Mouse (Mus musculus) midbrain, embryonic 16.5 days (tissue): Measurements from ENCODE around the gene Gm44805. TPM values are rescaled to one million over a fixed set of nuclear protein-coding genes. Genes with fewer than 3 reads are reported as not detected.

Source experiments
- ATAC-seq: fragments of 200-750 bp; cut with Nextera tagmentation; 2 replicates; pipeline ENCODE4 v1.8.0; 2017; ENCODE audit warnings: moderate TSS enrichment
- H3K27ac ChIP-seq: fragments of 300-500 bp; sonication (generic); 2 replicates; pipeline ENCODE4 v1.5.1; 2014; ENCODE audit warnings: mild to moderate bottlenecking, low read length, mixed read lengths
- H3K27me3 ChIP-seq: fragments of 300-500 bp; sonication (generic); 2 replicates; pipeline ENCODE4 v1.6.1; 2014; ENCODE audit warnings: low read depth, low read length, mixed read lengths; ENCODE audit not compliant: control insufficient read depth, insufficient read depth
- H3K36me3 ChIP-seq: fragments of 300-500 bp; sonication (generic); 2 replicates; pipeline ENCODE4 v1.6.1; 2014; ENCODE audit warnings: mild to moderate bottlenecking, low read length, moderate library complexity, mixed read lengths; ENCODE audit not compliant: control insufficient read depth, insufficient read depth
- H3K4me1 ChIP-seq: fragments of 300-500 bp; sonication (generic); 2 replicates; pipeline ENCODE4 v1.6.1; 2014; ENCODE audit warnings: mild to moderate bottlenecking, low read length, mixed read lengths; ENCODE audit not compliant: control insufficient read depth, insufficient read depth
- H3K4me2 ChIP-seq: fragments of 300-500 bp; sonication (generic); 2 replicates; pipeline ENCODE4 v1.6.1; 2014; ENCODE audit warnings: mild to moderate bottlenecking, low read length, mixed read lengths
- H3K4me3 ChIP-seq: fragments of 300-500 bp; sonication (generic); 2 replicates; pipeline ENCODE4 v1.5.1; 2014; ENCODE audit warnings: low read depth, mild to moderate bottlenecking, low read length, moderate library complexity, mixed read lengths
- H3K9ac ChIP-seq: fragments of 300-500 bp; sonication (generic); 2 replicates; pipeline ENCODE4 v1.6.1; 2014; ENCODE audit warnings: low read depth, low read length, mixed read lengths
- H3K9me3 ChIP-seq: fragments of 300-500 bp; sonication (generic); replicated peaks from 2 replicates; pipeline ENCODE4 v1.6.1; 2014; ENCODE audit warnings: mild to moderate bottlenecking, low read length, mixed read lengths; ENCODE audit not compliant: control insufficient read depth, poor library complexity, severe bottlenecking
- WGBS: fragments of 180-500 bp; shearing (Covaris S2); extraction: QIAGEN DNeasy Blood & Tissue Kit; methylation state at CpG from one replicate; pipeline ENCODE4 v1.1.7; 2014; 5-methylcytosine and 5-hydroxymethylcytosine counted together
- polyA plus RNA-seq: library from polyadenylated mRNA; unstranded; fragments of >200 nt; fragmentation: Nextera tagmentation; extraction: Ambion mirVana; gene quantifications from 2 replicates; pipeline ENCODE4 v1.2.1, GENCODE M21; 2015

Gene Gm44805
- polyA plus RNA-seq, 1 experiment from 2014 or later: not detected

- ATAC-seq: no peak
- no peak overlapping the region for H3K4me3 ChIP-seq
Observed at GRCm38 (mm10) chr7:19675824-19676223, 5.4 kb downstream of the Gm44805 start.

GRCm38 (mm10) chr7:19673083-19673699 is 8.0 kb downstream of the Gm44805 start:
- Histone ChIP-seq H3K9ac (no peak overlapping the region), H3K27me3 (no peaks in the 10 kb centered on the region), H3K36me3 (no peaks in the 10 kb centered on the region), H3K4me2 (no peak overlapping the region), H3K9me3 (no peaks in the 10 kb centered on the region), H3K4me3 (no peak overlapping the region), H3K27ac (no peak overlapping the region), H3K4me1 (peaks cover 3% of the 10 kb centered on the region; the same call in 1 of the 2 replicates)
- ATAC-seq: no peak
- WGBS: 68% methylated on average over 14 of the region's 14 CpGs

More at GRCm38 (mm10) chr7:19675824-19676223, 5.4 kb downstream of the Gm44805 start:
- Histone ChIP-seq H3K9ac (no peak overlapping the region), H3K27ac (no peak overlapping the region), H3K27me3 (no peaks in the 10 kb centered on the region), H3K9me3 (no peaks in the 10 kb centered on the region), H3K4me1 (no peaks in the 10 kb centered on the region), H3K36me3 (no peaks in the 10 kb centered on the region), H3K4me2 (no peak overlapping the region)
- 83% methylated on average over 10 of the region's 10 CpGs for WGBS

DNA sequence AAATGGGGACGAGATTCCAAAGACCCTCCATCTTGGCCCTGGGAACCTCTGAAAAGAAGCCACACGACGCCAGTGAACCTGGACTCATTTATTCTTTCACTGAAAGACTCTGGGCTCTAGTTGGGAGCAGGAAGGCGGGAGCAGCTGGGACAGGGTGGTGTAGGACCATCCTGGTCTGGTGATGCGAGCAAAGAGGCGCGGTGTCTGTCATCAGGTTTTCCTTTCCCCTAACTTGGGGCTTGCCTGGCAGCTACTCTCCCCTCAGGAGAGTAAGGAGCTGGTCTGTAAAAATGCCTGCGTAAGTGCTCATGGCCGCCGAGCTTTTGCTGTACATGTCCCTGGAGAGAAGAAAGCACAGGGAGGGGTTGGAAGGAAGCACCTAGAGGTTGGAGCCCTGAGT is 9.7 kb downstream of the Gm44805 start:
- Histone ChIP-seq H3K9me3 (no peaks in the 10 kb centered on the region), H3K4me2 (no peak overlapping the region), H3K27me3 (no peaks in the 10 kb centered on the region), H3K27ac (no peak overlapping the region), H3K4me3 (no peak overlapping the region), H3K36me3 (no peaks in the 10 kb centered on the region), H3K4me1 (peaks cover 3% of the 10 kb centered on the region; the same call in 1 of the 2 replicates), H3K9ac (no peak overlapping the region)
- WGBS: 76% methylated on average over 10 of the region's 10 CpGs
- no peak for ATAC-seq

- no peak overlapping the region for H3K4me3 ChIP-seq
- 11% methylated on average over 10 of the region's 10 CpGs for WGBS
- no peak overlapping the region for H3K9ac ChIP-seq
Observed at GRCm38 (mm10) chr7:19668947-19669721, 12.1 kb downstream of the Gm44805 start.

GRCm38 (mm10) chr7:19667434-19667833 is 13.8 kb downstream of the Gm44805 start:
- H3K27me3 ChIP-seq: no peaks in the 10 kb centered on the region
- no peaks in the 10 kb centered on the region for H3K9me3 ChIP-seq
- WGBS: 64% methylated on average over 2 of the region's 2 CpGs
- no peak overlapping the region for H3K4me3 ChIP-seq
- H3K9ac ChIP-seq: no peak overlapping the region
- H3K4me2 ChIP-seq: no peak overlapping the region
- no peaks in the 10 kb centered on the region for H3K36me3 ChIP-seq
- H3K4me1 ChIP-seq: peaks cover 25% of the 10 kb centered on the region
- no peak overlapping the region for H3K27ac ChIP-seq
- no peak for ATAC-seq

More at GRCm38 (mm10) chr7:19668947-19669721, 12.1 kb downstream of the Gm44805 start:
- peak; percentile 69 for ATAC-seq
- H3K9me3 ChIP-seq: no peaks in the 10 kb centered on the region
- 0 out of 2 replicates have a peak overlapping the region, but pooled peaks have one; percentile 4 for H3K4me2 ChIP-seq
- H3K4me1 ChIP-seq: peaks cover 9% of the 10 kb centered on the region
- peak overlapping the region; percentile 74 for H3K27ac ChIP-seq
- no peaks in the 10 kb centered on the region for H3K36me3 ChIP-seq
- no peaks in the 10 kb centered on the region for H3K27me3 ChIP-seq

DNA sequence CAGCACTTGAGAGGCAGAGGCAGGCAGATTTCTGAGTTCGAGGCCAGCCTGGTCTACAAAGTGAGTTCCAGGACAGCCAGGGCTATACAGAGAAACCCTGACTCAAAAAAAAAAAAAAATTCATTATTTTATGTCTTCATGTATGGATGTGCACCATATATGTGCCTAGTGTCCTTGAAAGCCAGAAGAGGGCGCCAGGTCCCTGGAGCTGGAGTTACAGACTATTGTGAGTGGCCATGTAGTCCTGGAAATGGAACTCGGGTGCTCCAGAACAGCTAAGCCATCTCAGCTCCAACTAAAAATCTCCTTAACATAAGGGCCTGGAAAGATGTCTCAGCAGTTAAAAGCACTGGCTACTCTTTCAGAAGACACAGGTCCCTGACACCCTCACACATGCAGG is 14.5 kb downstream of the Gm44805 start:
- Histone ChIP-seq H3K36me3 (no peaks in the 10 kb centered on the region), H3K27me3 (no peaks in the 10 kb centered on the region)
- no peak for ATAC-seq

DNA sequence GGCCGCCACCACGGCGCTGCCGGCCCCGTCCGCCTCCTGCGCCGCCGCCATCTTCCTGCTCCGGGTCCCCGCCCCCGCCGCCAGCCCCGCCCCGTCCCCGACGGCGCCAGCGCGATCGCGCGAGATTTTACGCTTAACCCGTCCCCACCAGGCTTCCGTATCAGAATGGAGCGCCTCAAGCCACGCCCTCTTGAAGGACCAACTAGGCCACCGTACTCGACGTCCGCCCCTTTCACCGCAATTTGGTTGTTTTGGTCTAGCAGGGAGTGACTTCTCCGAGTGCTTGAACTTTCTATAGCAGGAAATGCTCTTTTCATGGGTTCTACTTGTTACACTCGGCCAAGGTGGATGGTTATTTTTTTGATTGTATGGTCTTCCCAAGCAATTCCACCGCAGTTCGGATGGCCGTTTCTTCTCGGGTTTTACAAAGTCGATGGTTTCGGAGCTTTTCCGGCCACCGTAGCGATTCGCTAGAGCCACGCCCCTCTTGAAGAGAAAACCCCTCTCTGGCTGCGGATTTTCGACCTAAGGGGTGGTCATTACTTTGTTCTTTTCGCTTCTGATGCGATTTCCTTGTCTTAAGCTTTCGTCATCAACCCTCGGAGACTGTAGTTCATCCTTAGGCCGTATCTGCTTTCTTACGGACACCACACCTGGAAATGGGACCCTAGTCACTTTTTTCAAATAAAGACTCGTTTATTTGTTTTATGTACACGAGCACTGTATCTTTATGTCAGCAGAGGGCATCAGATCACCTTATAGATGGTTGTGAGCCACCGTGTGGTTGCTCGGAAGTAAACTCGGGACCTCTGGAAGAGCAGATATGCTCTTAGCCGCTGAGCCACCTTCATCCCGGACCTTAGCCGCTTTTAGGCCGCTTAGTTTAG is 16.0 kb downstream of the Gm44805 start, which contains the start of gene Clptm1:
TSS of gene Clptm1 (minus strand) at position 79 of the 887 bp plus-strand sequence.
- peak within 1 kb of the TSS; percentile 98 for H3K9ac ChIP-seq
- H3K4me1 ChIP-seq: peaks cover 32% of the 10 kb centered on the region
- H3K4me3 ChIP-seq: peak within 1 kb of the TSS; percentile 99
- H3K36me3 ChIP-seq: no peaks in the 10 kb centered on the region
- peak; percentile 85 for ATAC-seq
- peak within 1 kb of the TSS; percentile 92 for H3K4me2 ChIP-seq
- no peaks in the 10 kb centered on the region for H3K27me3 ChIP-seq
- H3K27ac ChIP-seq: peak within 1 kb of the TSS; percentile 92
- under 1% methylated on average over 61 of the region's 63 CpGs for WGBS
- no peaks in the 10 kb centered on the region for H3K9me3 ChIP-seq

More for the DNA sequence above, 14.5 kb downstream of the Gm44805 start:
- no peak overlapping the region for H3K4me3 ChIP-seq
- no peak overlapping the region for H3K4me2 ChIP-seq
- no peaks in the 10 kb centered on the region for H3K9me3 ChIP-seq
- no peak overlapping the region for H3K27ac ChIP-seq
- no peak overlapping the region for H3K9ac ChIP-seq
- WGBS: 66% methylated on average over 3 of the region's 3 CpGs
- peaks cover 31% of the 10 kb centered on the region for H3K4me1 ChIP-seq

- Histone ChIP-seq H3K4me2 (peak overlapping the region; percentile 92), H3K27ac (peak overlapping the region; percentile 73), H3K9ac (peak overlapping the region; percentile 98), H3K9me3 (no peaks in the 10 kb centered on the region), H3K27me3 (no peaks in the 10 kb centered on the region), H3K36me3 (no peaks in the 10 kb centered on the region), H3K4me3 (peak overlapping the region; percentile 99), H3K4me1 (peaks cover 32% of the 10 kb centered on the region)
- 0% methylated on average over 37 of the region's 37 CpGs for WGBS
- peak; percentile 58 for ATAC-seq
Observed at GRCm38 (mm10) chr7:19664455-19664954, 16.7 kb downstream of the Gm44805 start.
